Mouse (Mus musculus): ENCODE results near the gene BC107364.
A peak's percentile ranks its signal among the peaks of the same experiment; 100 is the strongest.
"Not testable (repeated sequence)": the region's sequence is repeated elsewhere in the genome, so short reads cannot be mapped to it uniquely, and the experiment has no call there.

BC107364 gene

GRCm38 (mm10) chr3:96458008-96458407 lies 5.9 kb upstream of the BC107364 start:
- not testable (repeated sequence) for DNase-seq (ENCODE audit: extremely low spot score, low spot score)

GRCm38 (mm10) chr3:96451181-96451737 lies 847 bp downstream of the BC107364 start:
- not testable (repeated sequence) for DNase-seq (ENCODE audit: extremely low spot score, low spot score)

GRCm38 (mm10) chr3:96450586-96450896 lies 1.6 kb downstream of the BC107364 start:
- DNase-seq (ENCODE audit: extremely low spot score, low spot score): not testable (repeated sequence)

GRCm38 (mm10) chr3:96449762-96450585 lies 2.1 kb downstream of the BC107364 start:
- not testable (repeated sequence) for DNase-seq (ENCODE audit: extremely low spot score, low spot score)

GRCm38 (mm10) chr3:96445436-96445835 lies 6.7 kb downstream of the BC107364 start:
- no peak for DNase-seq (ENCODE audit: extremely low spot score, low spot score)

- peak; percentile 82 for DNase-seq (ENCODE audit: extremely low spot score, low spot score)
Measured at GRCm38 (mm10) chr3:96440578-96440977, 11.5 kb downstream of the BC107364 start.

- DNase-seq (ENCODE audit: extremely low spot score, low spot score): peak; percentile 74
Measured at GRCm38 (mm10) chr3:96435557-96436091, 16.5 kb downstream of the BC107364 start.

- peak; percentile 47 for DNase-seq (ENCODE audit: extremely low spot score, low spot score)
Measured at GRCm38 (mm10) chr3:96432207-96432606, 19.9 kb downstream of the BC107364 start.

- DNase-seq (ENCODE audit: extremely low spot score, low spot score): no peak
Measured at GRCm38 (mm10) chr3:96429819-96430132, 22.3 kb downstream of the BC107364 start.

- DNase-seq (ENCODE audit: extremely low spot score, low spot score): no peak
Measured at GRCm38 (mm10) chr3:96428941-96429818, 22.9 kb downstream of the BC107364 start.

- peak; percentile 65 for DNase-seq (ENCODE audit: extremely low spot score, low spot score)
Measured at GRCm38 (mm10) chr3:96427761-96428462, 24.2 kb downstream of the BC107364 start.

- DNase-seq (ENCODE audit: extremely low spot score, low spot score): peak; percentile 32
Measured at GRCm38 (mm10) chr3:96427311-96427710, 24.8 kb downstream of the BC107364 start.

- DNase-seq (ENCODE audit: extremely low spot score, low spot score): no peak
Measured at GRCm38 (mm10) chr3:96426268-96426667, 25.8 kb downstream of the BC107364 start.

GRCm38 (mm10) chr3:96424447-96424846 lies 27.7 kb downstream of the BC107364 start:
- DNase-seq (ENCODE audit: extremely low spot score, low spot score): not testable (repeated sequence)

GRCm38 (mm10) chr3:96423889-96424288 lies 28.2 kb downstream of the BC107364 start:
- DNase-seq (ENCODE audit: extremely low spot score, low spot score): peak; percentile 45

GRCm38 (mm10) chr3:96420796-96421195 lies 31.3 kb downstream of the BC107364 start:
- no peak for DNase-seq (ENCODE audit: extremely low spot score, low spot score)

- DNase-seq (ENCODE audit: extremely low spot score, low spot score): not testable (repeated sequence)
Measured at GRCm38 (mm10) chr3:96418902-96419301, 33.2 kb downstream of the BC107364 start.

- DNase-seq (ENCODE audit: extremely low spot score, low spot score): no peak
Measured at GRCm38 (mm10) chr3:96417850-96418815, 34.0 kb downstream of the BC107364 start.

GRCm38 (mm10) chr3:96416595-96416994 lies 35.5 kb downstream of the BC107364 start:
- DNase-seq (ENCODE audit: extremely low spot score, low spot score): no peak

- no peak for DNase-seq (ENCODE audit: extremely low spot score, low spot score)
Measured at GRCm38 (mm10) chr3:96416056-96416455, 36.0 kb downstream of the BC107364 start.

Measured in neural tube, embryonic 10.5 days (tissue).